Mouse (Mus musculus) heart, adult 2 months (tissue): ENCODE results near the gene Aebp2. TPM values are rescaled to one million over a fixed set of nuclear protein-coding genes. Genes with fewer than 3 reads are reported as not detected.
A peak's percentile ranks its signal among the peaks of the same experiment; 100 is the strongest.

Experiments
- DNase-seq, 2 experiments: peaks; one replicate each; pipeline ENCODE4 v3.0.0; 2021
- H3K27ac ChIP-seq: fragments of 200-600 bp; 2 replicates; pipeline ENCODE4 v1.8.1; 2022
- H3K27me3 ChIP-seq: fragments of 200-500 bp; 2 replicates; pipeline ENCODE4 v1.6.1; 2012; ENCODE audit warnings: mild to moderate bottlenecking, low read length, inconsistent platforms, mixed read lengths; ENCODE audit not compliant: control insufficient read depth, insufficient read depth
- H3K36me3 ChIP-seq: fragments of 200-500 bp; 2 replicates; pipeline ENCODE4 v1.6.1; 2012; ENCODE audit warnings: low read length, inconsistent platforms; ENCODE audit not compliant: control insufficient read depth, insufficient read depth
- H3K4me1 ChIP-seq: fragments of 200-500 bp; 2 replicates; pipeline ENCODE4 v1.6.1; 2011; ENCODE audit warnings: low read length; ENCODE audit not compliant: control insufficient read depth, insufficient read depth
- H3K4me3 ChIP-seq: fragments of 200-600 bp; 2 replicates; pipeline ENCODE4 v1.8.1; 2022
- H3K79me2 ChIP-seq: fragments of 200-500 bp; replicated peaks from 2 replicates; pipeline ENCODE4 v1.6.1; 2012; ENCODE audit warnings: mild to moderate bottlenecking, inconsistent platforms, low read length, moderate library complexity, mixed read lengths; ENCODE audit not compliant: control insufficient read depth, insufficient read depth
- H3K9ac ChIP-seq: fragments of 200-500 bp; 2 replicates; pipeline ENCODE4 v1.6.1; 2012; ENCODE audit warnings: low read depth, mild to moderate bottlenecking, control low read depth, inconsistent platforms, low read length, mixed read lengths
- CTCF ChIP-seq: fragments of 200-600 bp; IDR thresholded peaks from 2 replicates; pipeline ENCODE4 v1.8.1; 2022; ENCODE audit warnings: antibody characterized with exemption, mild to moderate bottlenecking, moderate library complexity
- EP300 ChIP-seq: fragments of 200-500 bp; IDR thresholded peaks from 2 replicates; pipeline ENCODE4 v1.6.1; 2011; ENCODE audit warnings: low read depth, low read length, control low read depth; ENCODE audit not compliant: insufficient read depth
- POLR2A ChIP-seq: fragments of 200-500 bp; IDR thresholded peaks from 2 replicates; pipeline ENCODE4 v1.6.1; 2011; ENCODE audit warnings: mild to moderate bottlenecking, low read depth, low read length, control low read depth; ENCODE audit not compliant: insufficient read depth
- WGBS: fragments of 180-500 bp; shearing (Covaris S2); methylation state at CpG from one replicate; pipeline ENCODE4 v1.1.7; 2018; 5-methylcytosine and 5-hydroxymethylcytosine counted together
- intact Hi-C: fragments of 180-260 bp; cut with DNase I; formaldehyde crosslinking; loops from one replicate; pipeline ENCODE4 v1.15.1; 2025
- polyA plus RNA-seq: library from polyadenylated mRNA; depleted of rRNA; stranded (reverse); fragments of >200 nt; gene quantifications from 2 replicates; pipeline ENCODE4 v1.2.3, GENCODE M21; 2012
- total RNA-seq, 2 experiments: library from RNA; stranded (reverse); gene quantifications; 2 replicates each; pipeline ENCODE4 v1.2.3; 2021

The Aebp2 gene
- total and polyA plus RNA-seq, 3 experiments, result 15.0 to 37.5 (median 35.3) TPM

GRCm38 (mm10) chr6:140611893-140612473, 10.5 kb upstream of the Aebp2 start:
- Histone ChIP-seq H3K36me3 (no peaks in the 10 kb centered on the region), H3K4me1 (no peaks in the 10 kb centered on the region), H3K27me3 (no peaks in the 10 kb centered on the region), H3K4me3 (peak overlapping the region; percentile 20; the same call in 1 of the 2 replicates), H3K9ac (no peak overlapping the region; the same call in 1 of the 2 replicates), H3K27ac (peak overlapping the region; percentile 2; the same call in 1 of the 2 replicates), H3K79me2 (no peaks in the 10 kb centered on the region)
- DNase-seq, result no peak
- intact Hi-C loops, result no loop called here
- no peak for TF ChIP-seq POLR2A
- TF ChIP-seq EP300, result 0 out of 2 replicates have a peak, but pooled peaks have one; percentile 22
- WGBS, result 44% methylated on average over 13 of the region's 13 CpGs

- no peaks in the 10 kb centered on the region for H3K36me3 ChIP-seq
These were observed 8.6 kb upstream of the Aebp2 start for GRCm38 (mm10) chr6:140613822-140614221.

GRCm38 (mm10) chr6:140614711-140615110, 7.8 kb upstream of the Aebp2 start:
- intact Hi-C loops, result no loop called here
- Histone ChIP-seq H3K27ac (no peak overlapping the region), H3K4me3 (no peak overlapping the region), H3K27me3 (no peaks in the 10 kb centered on the region), H3K36me3 (no peaks in the 10 kb centered on the region), H3K4me1 (no peaks in the 10 kb centered on the region), H3K9ac (no peak overlapping the region), H3K79me2 (no peaks in the 10 kb centered on the region)
- 54% methylated on average over 11 of the region's 11 CpGs for WGBS
- no peak for DNase-seq
- TF ChIP-seq POLR2A, result no peak
- no peak for TF ChIP-seq CTCF
- TF ChIP-seq EP300, result no peak

More at GRCm38 (mm10) chr6:140613822-140614221, 8.6 kb upstream of the Aebp2 start:
- no peak overlapping the region for H3K4me3 ChIP-seq
- no peak overlapping the region for H3K27ac ChIP-seq
- 82% methylated on average over 3 of the region's 3 CpGs for WGBS
- intact Hi-C loops, result no loop called here
- no peaks in the 10 kb centered on the region for H3K4me1 ChIP-seq
- no peak for TF ChIP-seq POLR2A
- TF ChIP-seq EP300, result no peak
- no peak for TF ChIP-seq CTCF
- DNase-seq, result no peak
- H3K79me2 ChIP-seq, result no peaks in the 10 kb centered on the region
- H3K27me3 ChIP-seq, result no peaks in the 10 kb centered on the region
- no peak overlapping the region for H3K9ac ChIP-seq

GRCm38 (mm10) chr6:140620531-140621349, 1.7 kb upstream of the Aebp2 start:
- Histone ChIP-seq H3K36me3 (no peaks in the 10 kb centered on the region), H3K27ac (no peak overlapping the region), H3K4me3 (no peak overlapping the region), H3K27me3 (no peaks in the 10 kb centered on the region), H3K9ac (no peak overlapping the region), H3K79me2 (no peaks in the 10 kb centered on the region), H3K4me1 (no peaks in the 10 kb centered on the region)
- WGBS, result 63% methylated on average over 13 of the region's 13 CpGs
- intact Hi-C loops, result loop anchor here (5.0 kb wide), 1 partner anchor 103 kb away; no protein-coding TSS in a partner anchor
- TF ChIP-seq POLR2A (no peak), EP300 (no peak), CTCF (no peak)
- no peak for DNase-seq

- H3K4me1 ChIP-seq, result peaks cover 3% of the 10 kb centered on the region
- H3K27ac ChIP-seq, result no peak overlapping the region
- peaks cover 3% of the 10 kb centered on the region for H3K79me2 ChIP-seq
- no peaks in the 10 kb centered on the region for H3K27me3 ChIP-seq
- no peak overlapping the region for H3K4me3 ChIP-seq
- no peak overlapping the region for H3K9ac ChIP-seq
- no peak for DNase-seq
- TF ChIP-seq POLR2A, result no peak
- no peak for TF ChIP-seq CTCF
- no peak for TF ChIP-seq EP300
- peaks cover 4% of the 10 kb centered on the region; the same call in 1 of the 2 replicates for H3K36me3 ChIP-seq
- intact Hi-C loops, result loop anchor here (5.0 kb wide), 1 partner anchor 104 kb away; no protein-coding TSS in a partner anchor
- 88% methylated on average over 1 of the region's 1 CpGs for WGBS
These were observed 841 bp upstream of the Aebp2 start for GRCm38 (mm10) chr6:140621622-140622021.
